Mouse (Mus musculus) cerebellum, adult 11 months (tissue): ENCODE data around the gene Klrc2.
"Not testable (repeated sequence)": the region's sequence is repeated elsewhere in the genome, so short reads cannot be mapped to it uniquely, and the experiment has no call there.

Source experiments
- DNase-seq: peaks from one replicate; pipeline ENCODE4 v3.0.0; 2022

Gene Klrc2

DNA sequence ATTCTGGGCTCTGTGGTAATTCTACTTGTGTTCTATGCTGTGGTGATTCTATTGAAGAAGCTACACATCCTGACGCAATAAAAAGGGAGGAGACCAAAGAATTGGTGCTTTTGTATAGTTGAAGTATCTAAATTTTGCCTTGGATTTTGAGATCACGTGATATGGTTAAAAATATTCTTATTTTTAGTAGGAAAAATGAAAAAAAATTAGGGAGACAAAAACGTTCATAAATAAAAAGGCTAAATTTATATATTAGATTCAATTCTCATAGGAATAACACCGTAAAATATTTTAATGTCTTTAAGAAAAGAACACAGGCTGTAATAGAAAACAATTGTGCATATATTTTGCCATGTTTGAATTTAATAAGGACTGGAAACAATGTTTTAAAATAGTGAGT lies at the start of gene Klrc2:
Gene Klrc2 (minus strand): TSS at position 101 of the 400 bp plus-strand sequence.
- not testable (repeated sequence) for DNase-seq

DNA sequence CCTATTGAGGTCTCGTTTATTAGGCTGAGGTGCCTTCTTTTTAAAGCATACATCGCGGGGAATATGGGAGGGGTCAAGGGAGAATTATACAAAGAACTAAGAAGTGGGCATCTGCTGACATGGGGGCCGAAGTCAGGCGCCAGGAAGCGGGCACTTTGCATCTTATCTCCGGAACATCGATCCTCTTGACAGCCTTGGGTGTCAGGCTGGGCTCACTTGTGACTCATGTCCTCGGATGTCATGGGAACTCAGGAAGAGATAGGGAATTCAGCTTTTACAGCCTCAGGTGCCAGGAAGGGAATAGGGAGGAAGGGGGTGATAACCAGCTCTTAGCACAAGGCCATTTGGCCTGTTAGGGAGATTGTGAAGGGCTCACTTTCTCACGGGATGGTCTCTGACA lies 30.9 kb upstream of the Klrc2 start:
- DNase-seq, result not testable (repeated sequence)

DNA sequence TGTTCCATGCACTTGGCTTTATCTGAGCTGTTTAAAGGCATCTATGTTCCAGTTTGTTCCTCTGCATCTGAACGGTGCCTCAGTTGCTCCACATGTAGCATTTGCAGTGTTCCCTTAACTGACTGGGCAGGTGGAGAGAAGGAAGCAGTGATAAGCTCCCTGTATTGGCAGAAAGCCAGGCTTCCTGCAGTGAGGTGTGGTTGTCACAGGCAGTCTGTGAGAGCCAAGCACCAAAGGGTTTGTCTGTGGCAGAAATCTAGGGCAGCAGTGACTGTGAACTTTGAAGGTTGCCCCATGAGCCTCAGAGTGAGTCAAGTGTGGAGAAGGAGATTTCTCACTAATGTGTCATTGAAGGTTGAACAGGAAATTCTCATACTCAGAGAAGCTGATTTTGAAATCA lies 19.9 kb upstream of the Klrc2 start:
- no peak for DNase-seq

DNA sequence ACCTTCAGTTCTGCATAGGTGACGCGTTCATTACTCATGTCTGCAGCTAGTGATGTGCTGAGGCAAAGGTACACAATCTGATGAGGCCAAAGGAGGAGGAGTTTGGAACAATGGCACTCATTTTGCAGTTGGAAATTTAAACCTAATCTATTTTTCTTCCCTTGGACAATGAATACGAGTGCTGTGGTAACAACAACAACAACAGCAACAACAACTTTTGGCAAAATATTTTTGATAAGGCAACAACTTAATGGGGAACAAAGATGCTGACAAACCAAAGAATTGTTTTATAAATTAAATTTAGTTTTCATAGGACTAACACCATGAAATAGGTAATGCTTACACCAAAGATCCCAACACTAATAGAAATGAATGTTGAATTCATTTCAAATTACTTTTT lies 18.4 kb upstream of the Klrc2 start, which contains the start of gene Klrc1:
Gene Klrc1 (minus strand): TSS at position 101 of the 400 bp plus-strand sequence.
- DNase-seq, result no peak

DNA sequence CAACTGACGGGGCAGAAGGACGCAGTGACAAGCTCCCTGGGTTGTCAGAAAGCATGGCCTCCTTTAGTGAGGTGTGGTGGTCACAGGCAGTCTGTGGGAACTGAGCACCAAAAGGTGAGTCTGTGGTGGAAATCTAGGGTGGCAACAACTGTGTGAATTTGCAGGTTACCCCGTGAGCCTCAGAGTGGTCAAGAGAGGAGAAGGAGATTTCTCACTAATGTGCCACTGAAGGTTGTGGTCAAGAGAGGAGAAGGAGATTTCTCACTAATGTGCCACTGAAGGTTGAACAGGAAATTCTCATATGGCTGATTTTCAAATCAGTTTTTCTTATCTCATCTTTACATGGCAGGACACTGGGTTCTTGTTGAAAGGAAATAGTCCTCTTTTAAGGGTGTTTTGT lies 812 bp upstream of the Klrc2 start:
- DNase-seq, result not testable (repeated sequence)

DNA sequence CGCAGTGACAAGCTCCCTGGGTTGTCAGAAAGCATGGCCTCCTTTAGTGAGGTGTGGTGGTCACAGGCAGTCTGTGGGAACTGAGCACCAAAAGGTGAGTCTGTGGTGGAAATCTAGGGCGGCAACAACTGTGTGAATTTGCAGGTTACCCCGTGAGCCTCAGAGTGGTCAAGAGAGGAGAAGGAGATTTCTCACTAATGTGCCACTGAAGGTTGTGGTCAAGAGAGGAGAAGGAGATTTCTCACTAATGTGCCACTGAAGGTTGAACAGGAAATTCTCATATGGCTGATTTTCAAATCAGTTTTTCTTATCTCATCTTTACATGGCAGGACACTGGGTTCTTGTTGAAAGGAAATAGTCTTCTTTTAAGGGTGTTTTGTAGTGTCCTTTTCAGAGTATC lies 16.4 kb downstream of the Klrc2 start:
- not testable (repeated sequence) for DNase-seq

DNA sequence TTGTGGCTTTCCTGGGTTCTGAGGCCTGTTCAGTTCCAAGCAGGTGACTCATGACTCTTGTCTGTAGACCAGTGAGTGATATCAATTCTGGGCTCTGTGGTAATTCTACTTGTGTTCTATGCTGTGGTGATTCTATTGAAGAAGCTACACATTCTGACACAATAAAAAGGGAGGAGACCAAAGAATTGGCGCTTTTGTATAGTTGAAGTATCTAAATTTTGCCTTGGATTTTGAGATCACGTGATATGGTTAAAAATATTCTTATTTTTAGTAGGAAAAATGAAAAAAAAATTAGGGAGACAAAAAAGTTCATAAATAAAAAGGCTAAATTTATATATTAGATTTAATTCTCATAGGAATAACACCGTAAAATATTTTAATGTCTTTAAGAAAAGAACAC lies 17.3 kb downstream of the Klrc2 start, which contains the start of gene Klrc3:
Gene Klrc3 (minus strand): TSS at position 101 of the 400 bp plus-strand sequence.
- not testable (repeated sequence) for DNase-seq

DNA sequence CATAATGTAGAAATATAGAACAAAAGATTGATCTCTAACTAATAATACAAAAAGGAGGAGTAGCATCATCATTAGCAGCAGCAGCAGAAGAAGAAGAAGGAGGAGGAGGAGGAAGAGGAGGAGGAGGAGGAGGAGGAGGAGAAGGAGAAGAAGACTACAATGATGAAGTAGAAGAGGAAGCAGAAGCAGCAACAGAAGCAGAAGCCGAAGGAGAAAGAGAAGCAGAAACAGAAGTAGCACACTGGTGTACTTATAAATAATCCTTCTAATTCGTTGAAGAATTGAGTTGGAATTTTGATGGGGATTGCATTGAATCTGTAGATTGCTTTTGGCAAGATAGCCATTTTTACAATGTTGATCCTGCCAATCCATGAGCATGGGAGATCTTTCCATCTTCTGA lies 29.4 kb downstream of the Klrc2 start:
- not testable (repeated sequence) for DNase-seq

DNA sequence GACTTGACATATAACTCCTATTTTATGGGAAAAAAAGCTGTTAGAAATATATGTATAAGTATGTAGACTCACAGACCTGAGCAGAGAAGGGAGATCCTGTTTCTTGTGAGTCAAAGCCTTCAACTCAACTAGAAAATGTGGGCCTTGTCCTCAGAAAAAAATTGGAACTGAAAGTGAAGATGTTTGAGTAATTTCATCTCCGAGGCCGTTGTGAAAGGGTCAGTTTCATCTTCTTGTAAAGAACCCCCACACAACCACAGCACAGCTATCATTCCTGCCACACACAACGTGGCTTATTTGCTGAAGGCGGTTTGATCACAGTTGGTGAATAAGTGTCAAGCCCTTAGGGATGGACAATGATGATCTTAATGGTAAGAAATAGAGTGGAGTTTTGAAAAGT lies 36.8 kb downstream of the Klrc2 start, which contains the start of gene Klrk1:
Gene Klrk1 (minus strand): TSS at position 130 of the 400 bp plus-strand sequence.
- DNase-seq, result no peak

DNA sequence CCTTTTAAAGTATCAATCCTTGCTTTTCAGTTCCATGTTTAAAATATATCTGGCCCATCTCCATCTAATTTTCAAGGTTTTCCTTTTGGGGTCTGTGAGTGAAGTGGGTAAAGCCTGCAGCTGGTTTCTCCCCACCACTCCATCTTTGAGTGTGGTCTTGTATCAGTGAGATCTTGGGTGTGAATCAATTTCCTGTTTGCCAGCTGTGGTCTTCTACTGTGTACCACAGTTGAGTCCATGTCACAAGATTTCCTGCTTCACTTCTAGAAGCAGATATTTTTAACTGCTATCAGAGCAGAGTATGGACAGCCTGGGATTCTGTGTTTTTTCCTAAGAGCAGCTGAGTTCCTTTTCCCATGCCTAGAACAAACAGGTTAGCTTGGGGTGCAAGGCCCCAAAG lies 52.1 kb downstream of the Klrc2 start:
- DNase-seq, result no peak
